Mouse (Mus musculus) liver, postnatal 0 days (tissue): ENCODE data around the gene Sh2b2. TPM values are rescaled to one million over a fixed set of nuclear protein-coding genes. Genes with fewer than 3 reads are reported as not detected.

Experiments used
- ATAC-seq: fragments of 200-750 bp; cut with Nextera tagmentation; 2 replicates; pipeline ENCODE4 v1.8.0; 2017; ENCODE audit warnings: mild to moderate bottlenecking, moderate library complexity
- DNase-seq: peaks from one replicate; pipeline ENCODE4 v3.0.0-alpha.2; 2016
- H3K27ac ChIP-seq: fragments of 300-500 bp; sonication (generic); 2 replicates; pipeline ENCODE4 v1.5.1; 2014; ENCODE audit warnings: antibody characterized with exemption, moderate library complexity, mild to moderate bottlenecking, low read depth
- H3K27me3 ChIP-seq: fragments of 300-500 bp; sonication (generic); 2 replicates; pipeline ENCODE4 v1.6.1; 2014; ENCODE audit warnings: low read length, control low read depth, mixed read lengths; ENCODE audit not compliant: insufficient read depth
- H3K36me3 ChIP-seq: fragments of 300-500 bp; sonication (generic); replicated peaks from 2 replicates; pipeline ENCODE4 v1.6.1; 2014; ENCODE audit warnings: mild to moderate bottlenecking, control low read depth, low read length, moderate library complexity, mixed read lengths; ENCODE audit not compliant: insufficient read depth
- H3K4me1 ChIP-seq: fragments of 300-500 bp; sonication (generic); 2 replicates; pipeline ENCODE4 v1.6.1; 2014; ENCODE audit warnings: antibody characterized with exemption, mild to moderate bottlenecking, control low read depth; ENCODE audit not compliant: insufficient read depth
- H3K4me2 ChIP-seq: fragments of 300-500 bp; sonication (generic); 2 replicates; pipeline ENCODE4 v1.6.1; 2014; ENCODE audit warnings: low read depth, mild to moderate bottlenecking, low read length, moderate library complexity, mixed read lengths
- H3K4me3 ChIP-seq: fragments of 300-500 bp; sonication (generic); 2 replicates; pipeline ENCODE4 v1.5.1; 2014; ENCODE audit warnings: low read depth, low read length
- H3K9ac ChIP-seq: fragments of 300-500 bp; sonication (generic); replicated peaks from 2 replicates; pipeline ENCODE4 v1.6.1; 2014; ENCODE audit warnings: mild to moderate bottlenecking, moderate library complexity
- H3K9me3 ChIP-seq: fragments of 300-500 bp; sonication (generic); 2 replicates; pipeline ENCODE4 v1.6.1; 2016; ENCODE audit warnings: mild to moderate bottlenecking, control low read depth, low read length, mixed read lengths
- CTCF ChIP-seq: sonication (generic); IDR thresholded peaks from 2 replicates; pipeline ENCODE4 v1.5.1; 2016; ENCODE audit warnings: antibody characterized with exemption, low read depth
- EP300 ChIP-seq: IDR thresholded peaks from 2 replicates; pipeline ENCODE4 v1.6.1; 2016; ENCODE audit warnings: antibody characterized with exemption, low read depth, mild to moderate bottlenecking
- WGBS: fragments of 180-500 bp; shearing (Covaris S2); extraction: QIAGEN DNeasy Blood & Tissue Kit; methylation state at CpG from one replicate; pipeline ENCODE4 v1.1.7; 2014; ENCODE audit not compliant: insufficient replicate concordance; 5-methylcytosine and 5-hydroxymethylcytosine counted together
- polyA plus RNA-seq: library from polyadenylated mRNA; unstranded; fragments of >200 nt; fragmentation: Nextera tagmentation; extraction: Ambion mirVana; gene quantifications from 2 replicates; pipeline ENCODE4 v1.2.1, GENCODE M21; 2015

Gene Sh2b2
- polyA plus RNA-seq, 1 experiment from 2014 or later = 1.3 TPM

DNA sequence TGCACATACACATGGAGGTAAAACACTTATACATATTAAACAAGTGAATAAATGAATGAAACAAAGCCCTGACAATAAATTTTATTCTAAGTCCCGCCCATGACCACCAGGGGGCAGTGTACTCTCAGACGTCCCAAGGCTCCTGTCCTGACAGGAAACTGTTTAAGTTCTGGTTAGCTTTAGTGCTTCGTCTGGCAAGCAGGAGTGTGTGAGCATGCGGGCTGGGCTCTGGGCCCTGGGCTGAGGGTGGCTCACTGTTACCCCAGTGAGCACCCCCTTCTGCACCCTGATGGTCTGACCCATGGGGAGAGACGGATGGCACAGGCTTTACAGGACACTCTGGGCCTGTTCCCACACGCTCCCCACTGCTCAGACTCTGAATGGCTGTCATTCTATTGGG, 12.6 kb upstream of the Sh2b2 start:
- Histone ChIP-seq H3K9ac (no peak overlapping the region), H3K4me2 (no peak overlapping the region), H3K9me3 (no peaks in the 10 kb centered on the region), H3K27me3 (no peaks in the 10 kb centered on the region), H3K27ac (no peak overlapping the region), H3K4me1 (no peaks in the 10 kb centered on the region), H3K4me3 (no peak overlapping the region), H3K36me3 (no peaks in the 10 kb centered on the region)
- TF ChIP-seq EP300 (no peak), CTCF (peak; percentile 89)
- peak; percentile 74 for DNase-seq
- ATAC-seq = peak; percentile 19
- WGBS = 31% methylated on average over 6 of the region's 6 CpGs

DNA sequence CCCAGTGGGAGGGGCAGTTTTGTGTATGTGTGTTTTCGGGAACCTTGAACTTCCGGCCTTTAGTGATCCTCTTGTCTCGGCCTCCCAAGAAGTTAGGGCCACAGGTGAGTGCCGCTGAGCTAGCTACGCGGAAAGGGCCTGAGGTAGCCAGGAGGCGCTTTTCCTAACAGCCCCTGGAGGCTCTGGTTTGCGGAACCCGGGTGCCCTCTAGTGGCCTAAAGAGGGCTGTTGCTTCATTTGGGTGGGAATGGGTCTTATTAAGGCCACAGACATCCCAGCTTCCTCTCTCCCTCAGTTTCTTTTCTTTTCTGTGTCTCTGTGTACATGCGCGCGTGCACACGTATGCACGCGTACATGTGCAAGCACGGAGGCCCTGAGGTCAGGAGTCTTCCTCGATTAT, 6.5 kb upstream of the Sh2b2 start:
- Histone ChIP-seq H3K27me3 (no peaks in the 10 kb centered on the region), H3K36me3 (0 out of 2 replicates have a peak, but pooled peaks cover 3% of the 10 kb centered on the region), H3K4me1 (no peaks in the 10 kb centered on the region; the same call in 1 of the 2 replicates), H3K9ac (no peak overlapping the region), H3K4me3 (no peak overlapping the region), H3K27ac (no peak overlapping the region), H3K4me2 (no peak overlapping the region), H3K9me3 (no peaks in the 10 kb centered on the region)
- TF ChIP-seq EP300 (no peak), CTCF (peak; percentile 94)
- WGBS = 14% methylated on average over 17 of the region's 17 CpGs
- ATAC-seq (peak; percentile 55; the same call in 1 of the 2 replicates), DNase-seq (peak; percentile 84)

DNA sequence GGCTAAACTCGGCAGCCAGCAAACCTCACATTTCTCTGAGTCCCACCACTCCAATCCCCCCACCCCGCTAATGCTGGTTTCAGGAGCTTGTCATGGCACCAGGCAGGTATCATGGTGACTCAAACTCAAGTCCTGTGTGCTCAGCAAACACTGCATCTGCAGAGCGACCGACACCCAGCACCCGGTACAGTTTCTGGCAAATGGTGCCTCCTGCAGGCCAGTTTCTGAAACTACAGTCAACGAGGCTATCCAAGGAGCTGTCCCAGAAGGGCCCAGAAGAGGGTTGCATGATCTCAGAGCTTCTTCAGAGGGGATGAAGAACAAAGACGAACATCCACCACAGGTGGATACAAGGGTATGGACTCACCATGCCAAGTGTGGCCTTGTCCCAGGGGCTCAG, 4.6 kb upstream of the Sh2b2 start:
- H3K9me3 ChIP-seq = no peaks in the 10 kb centered on the region
- H3K27ac ChIP-seq = no peak overlapping the region
- H3K4me3 ChIP-seq = no peak overlapping the region
- peaks cover 11% of the 10 kb centered on the region for H3K4me1 ChIP-seq
- TF ChIP-seq CTCF = peak; percentile 69
- no peak for TF ChIP-seq EP300
- no peaks in the 10 kb centered on the region for H3K27me3 ChIP-seq
- H3K4me2 ChIP-seq = no peak overlapping the region
- DNase-seq (peak; percentile 64), ATAC-seq (no peak)
- WGBS = 52% methylated on average over 7 of the region's 7 CpGs
- H3K36me3 ChIP-seq = 0 out of 2 replicates have a peak, but pooled peaks cover 3% of the 10 kb centered on the region
- no peak overlapping the region for H3K9ac ChIP-seq

DNA sequence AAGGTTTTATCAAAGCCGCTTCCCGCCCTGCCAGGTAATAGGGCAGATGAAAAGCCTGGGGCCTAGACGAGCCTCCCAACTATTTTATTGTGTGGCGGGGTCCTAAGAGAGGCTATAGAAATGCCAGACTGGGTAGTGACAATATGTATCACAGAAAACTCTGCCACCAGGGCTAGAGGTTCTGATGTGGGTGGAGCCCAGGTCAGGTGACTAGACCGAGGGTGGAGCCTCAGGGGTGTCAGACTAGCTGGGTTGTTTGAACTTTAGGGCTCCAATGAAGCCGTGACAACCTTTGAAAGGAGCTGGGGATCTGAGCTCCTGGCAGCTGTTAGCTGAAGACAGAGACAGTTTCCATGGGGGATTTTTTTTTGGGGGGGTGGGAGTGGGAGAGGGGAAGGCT, 2.1 kb upstream of the Sh2b2 start:
- Histone ChIP-seq H3K27ac (peak overlapping the region; percentile 46; the same call in 1 of the 2 replicates), H3K36me3 (0 out of 2 replicates have a peak, but pooled peaks cover 3% of the 10 kb centered on the region), H3K9ac (no peak overlapping the region), H3K9me3 (no peaks in the 10 kb centered on the region), H3K4me2 (no peak overlapping the region), H3K4me1 (peaks cover 28% of the 10 kb centered on the region), H3K27me3 (no peaks in the 10 kb centered on the region), H3K4me3 (no peak overlapping the region)
- TF ChIP-seq EP300 = no peak
- no peak for TF ChIP-seq CTCF
- DNase-seq (peak; percentile 30), ATAC-seq (no peak)
- WGBS = 47% methylated on average over 6 of the region's 6 CpGs

DNA sequence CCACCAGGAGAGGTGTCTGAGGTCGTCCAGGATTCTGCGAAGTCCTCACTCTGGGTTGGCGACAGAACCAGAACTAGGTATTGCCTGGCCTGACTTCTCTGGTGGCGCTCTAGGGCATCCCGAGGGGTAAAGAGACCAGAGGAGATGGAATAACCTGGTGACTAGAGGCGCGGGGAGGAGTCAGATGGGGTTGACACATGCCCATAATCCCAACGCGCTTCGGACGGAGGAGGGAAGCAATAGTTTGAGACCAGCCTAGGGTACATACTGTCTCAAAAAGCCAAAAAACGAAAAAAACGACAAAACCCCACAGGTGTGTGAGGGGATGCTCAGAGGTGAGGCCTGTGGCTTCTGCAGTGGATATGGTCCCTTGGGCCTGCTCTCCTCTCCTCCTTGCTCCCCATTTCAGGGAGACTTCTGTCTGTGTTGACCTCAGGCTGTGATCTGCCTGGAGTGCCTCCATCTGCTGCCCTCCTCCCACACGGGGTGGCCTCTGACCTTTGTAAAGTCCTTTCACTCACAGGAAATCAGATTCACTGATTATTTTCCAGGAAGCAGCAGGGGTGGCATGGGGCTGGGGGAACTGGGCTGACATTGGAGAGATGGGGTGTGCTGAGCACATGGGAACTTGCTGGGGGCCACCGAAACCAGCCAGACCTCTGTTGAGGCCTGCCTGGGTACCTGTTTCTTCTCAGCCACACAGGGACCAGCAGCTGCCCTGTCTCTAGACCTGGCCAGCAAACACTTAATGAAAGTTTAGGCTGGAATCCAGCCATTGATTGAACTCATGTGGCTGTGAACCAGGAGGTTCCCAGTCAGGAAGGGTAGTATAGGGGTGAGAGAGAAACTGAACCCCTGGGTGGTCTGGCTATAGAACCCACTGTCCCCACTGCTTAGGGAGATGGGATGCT, 560 bp downstream of the Sh2b2 start:
- no peaks in the 10 kb centered on the region for H3K27me3 ChIP-seq
- H3K4me2 ChIP-seq = peak overlapping the region; percentile 93
- TF ChIP-seq CTCF (no peak), EP300 (no peak)
- H3K4me1 ChIP-seq = peaks cover 28% of the 10 kb centered on the region
- no peak overlapping the region for H3K9ac ChIP-seq
- WGBS = 17% methylated on average over 15 of the region's 15 CpGs
- DNase-seq (peak; percentile 22), ATAC-seq (no peak)
- H3K36me3 ChIP-seq = no peaks in the 10 kb centered on the region
- H3K27ac ChIP-seq = peak overlapping the region; percentile 55
- H3K9me3 ChIP-seq = no peaks in the 10 kb centered on the region
- H3K4me3 ChIP-seq = peak overlapping the region; percentile 71

DNA sequence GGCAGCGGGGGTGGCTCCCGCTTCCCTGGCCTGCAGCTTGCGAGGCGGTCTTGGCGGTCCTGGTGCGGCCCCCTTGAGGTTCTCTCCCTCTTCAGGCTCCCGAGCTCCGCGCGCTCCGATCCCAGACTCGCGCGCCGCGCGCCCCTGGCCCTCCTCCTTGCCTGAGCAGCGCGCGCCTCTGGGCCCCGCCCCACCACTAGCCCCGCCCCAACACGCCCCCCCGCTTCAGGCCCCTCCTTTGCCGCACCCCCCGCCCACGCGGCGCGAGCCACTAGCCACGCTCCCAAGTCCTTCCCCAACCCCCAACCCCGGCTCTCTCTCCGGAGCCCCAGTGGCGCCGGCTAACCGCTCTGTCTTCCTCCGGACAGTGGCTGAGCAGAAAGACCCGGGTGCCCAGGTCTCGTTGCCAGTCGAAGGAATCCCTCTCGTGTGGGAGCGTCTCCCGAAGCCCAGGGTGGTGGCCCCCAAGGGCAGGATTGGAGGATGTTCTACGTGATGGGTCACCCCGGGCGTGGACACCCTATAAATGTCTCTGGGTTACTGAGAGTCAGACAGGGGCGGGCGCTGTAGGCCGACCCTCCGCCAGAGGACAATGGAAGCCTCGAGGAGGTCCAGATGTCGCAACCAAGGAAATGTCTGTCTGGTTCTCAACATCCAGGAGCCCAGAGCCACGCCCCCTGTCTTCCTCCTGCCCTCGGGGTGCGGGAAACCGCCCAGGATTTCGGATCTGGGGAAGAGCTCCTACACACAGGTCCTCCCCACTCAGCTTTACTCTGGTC, 1.4 kb downstream of the Sh2b2 start:
- ATAC-seq (peak; percentile 87), DNase-seq (peak; percentile 89)
- H3K4me2 ChIP-seq = peak overlapping the region; percentile 93
- no peaks in the 10 kb centered on the region for H3K9me3 ChIP-seq
- WGBS = under 1% methylated on average over 41 of the region's 57 CpGs
- TF ChIP-seq EP300 = no peak
- no peak for TF ChIP-seq CTCF
- H3K4me3 ChIP-seq = peak overlapping the region; percentile 71
- no peaks in the 10 kb centered on the region for H3K27me3 ChIP-seq
- peaks cover 28% of the 10 kb centered on the region for H3K4me1 ChIP-seq
- no peaks in the 10 kb centered on the region for H3K36me3 ChIP-seq
- peak overlapping the region; percentile 73 for H3K9ac ChIP-seq
- H3K27ac ChIP-seq = peak overlapping the region; percentile 55
